Mouse (Mus musculus): ENCODE data around the gene Pdzrn3. TPM values are rescaled to one million over a fixed set of nuclear protein-coding genes. Genes with fewer than 3 reads are reported as not detected.

Gene Pdzrn3
- 3.4 TPM for polyA plus RNA-seq (2014; fragmentation: Illumina TruSeq; extraction: RNeasy Lipid Tissue Mini Kit (QIAGEN cat#74804); ENCODE audit: low read depth, low replicate concordance)

GRCm38 (mm10) chr6:101377167-101377934 lies at the start of gene Pdzrn3:
Gene Pdzrn3 (minus strand): TSS chr6:101377897.

Data from liver, adult 10 weeks (tissue).